Mouse (Mus musculus) c-Kit-positive CD71-negative TER-119-negative erythroid progenitor cells, embryonic 14.5 days (primary cell): Measurements from ENCODE around the gene Smim24.

ENCODE experiments used
- DNase-seq: peaks from one replicate; pipeline ENCODE4 v3.0.0-alpha.2; 2013; ENCODE audit warnings: low read depth

The Smim24 gene

DNA sequence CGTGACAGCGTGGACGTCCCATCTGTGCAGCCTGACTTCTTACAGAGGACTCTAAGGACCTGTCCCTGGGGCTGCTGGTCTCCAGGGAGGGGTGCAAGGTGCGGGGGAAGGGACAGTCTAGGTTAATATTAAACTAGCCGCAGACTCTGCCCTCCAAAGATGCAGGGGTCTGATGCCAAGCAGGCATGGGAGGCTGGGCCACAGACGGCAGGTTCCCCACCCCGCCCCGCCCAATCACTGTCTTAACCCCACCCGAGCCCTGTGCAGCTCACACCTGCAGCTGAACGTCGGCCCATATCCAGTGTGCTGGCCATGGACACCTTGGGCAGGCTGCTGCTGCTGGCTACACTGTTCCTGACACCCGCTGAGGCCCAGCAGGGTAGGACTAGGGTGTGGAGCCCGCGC is at the start of gene Smim24:
TSS of gene Smim24 (plus strand) at position 271 of the 405 bp plus-strand sequence.
- DNase-seq = no peak

DNA sequence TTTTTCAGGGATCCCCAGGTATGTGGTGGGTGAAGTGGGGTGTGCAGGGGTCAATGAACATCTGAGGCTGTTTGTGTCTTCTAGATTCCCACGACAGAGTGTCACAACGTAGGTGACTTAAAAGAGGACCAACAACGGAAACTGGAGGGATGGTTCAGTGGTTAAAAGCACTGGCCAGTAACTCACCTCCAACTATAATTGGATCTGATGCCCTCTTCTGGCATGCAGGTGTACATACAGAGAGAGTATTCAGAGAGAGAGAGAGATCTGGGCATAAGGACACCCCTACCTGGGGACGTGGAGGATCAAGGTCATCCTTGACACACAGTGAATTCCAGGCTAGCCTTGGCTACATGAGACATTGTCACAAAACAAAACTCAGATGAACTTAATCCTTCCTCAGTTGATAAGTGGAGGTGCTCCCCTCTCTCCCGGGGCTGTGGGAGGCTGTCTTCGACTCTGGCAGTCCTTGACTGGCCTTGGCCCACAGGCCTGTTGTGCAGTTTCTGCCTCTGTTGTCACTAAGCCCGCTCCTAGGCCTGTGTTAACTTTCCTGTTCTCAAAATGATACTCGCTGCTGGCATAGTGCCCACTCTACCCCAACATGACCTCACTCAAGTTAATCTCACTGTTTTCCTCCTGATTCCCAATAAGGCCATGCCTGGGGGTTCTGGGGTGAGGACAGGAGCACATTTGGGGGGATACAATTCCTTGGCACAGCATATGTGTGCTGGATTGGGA is 48.3 kb upstream of the Smim24 start:
- no peak for DNase-seq

GRCm38 (mm10) chr10:81345162-81345534 is 47.7 kb upstream of the Smim24 start:
- no peak for DNase-seq

DNA sequence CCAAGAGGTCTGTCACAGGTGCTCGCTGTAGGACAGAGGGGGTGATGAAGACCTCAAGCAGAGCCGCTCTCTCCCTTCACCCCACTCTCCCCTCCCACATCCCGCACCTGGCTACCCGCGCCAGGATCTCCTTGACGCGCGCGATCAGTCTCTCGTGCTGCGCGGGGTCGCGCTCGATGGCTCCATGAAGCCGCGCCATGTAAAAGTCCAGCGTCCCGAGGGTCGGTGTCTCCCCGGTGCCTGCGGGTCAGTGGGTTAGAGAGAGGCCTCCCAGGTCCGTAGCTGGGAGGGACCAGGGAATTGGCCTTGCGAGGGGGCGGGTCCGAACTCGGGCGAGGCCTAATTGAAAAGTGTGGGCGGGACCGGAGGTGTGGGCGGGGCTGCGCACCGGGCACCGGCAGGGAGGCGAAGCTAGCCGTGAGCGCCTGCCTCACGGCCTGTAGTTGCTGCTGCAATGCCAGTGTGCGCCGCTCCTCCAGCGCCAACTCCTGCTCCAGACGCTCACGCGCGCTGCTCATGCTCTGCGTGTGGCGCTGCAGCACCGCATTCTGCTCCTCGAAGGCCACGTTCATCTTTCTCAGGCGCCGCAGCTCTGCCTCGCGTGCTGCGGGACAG is 46.3 kb upstream of the Smim24 start:
- no peak for DNase-seq

GRCm38 (mm10) chr10:81349146-81349545 is 43.7 kb upstream of the Smim24 start:
- no peak for DNase-seq

- DNase-seq = no peak
Measured at GRCm38 (mm10) chr10:81349961-81350350, 42.9 kb upstream of the Smim24 start.

GRCm38 (mm10) chr10:81350351-81351063 is 42.3 kb upstream of the Smim24 start, which contains the start of gene Hmg20b:
Hmg20b (minus strand) TSS chr10:81350480.
- DNase-seq = peak; percentile 97

DNA sequence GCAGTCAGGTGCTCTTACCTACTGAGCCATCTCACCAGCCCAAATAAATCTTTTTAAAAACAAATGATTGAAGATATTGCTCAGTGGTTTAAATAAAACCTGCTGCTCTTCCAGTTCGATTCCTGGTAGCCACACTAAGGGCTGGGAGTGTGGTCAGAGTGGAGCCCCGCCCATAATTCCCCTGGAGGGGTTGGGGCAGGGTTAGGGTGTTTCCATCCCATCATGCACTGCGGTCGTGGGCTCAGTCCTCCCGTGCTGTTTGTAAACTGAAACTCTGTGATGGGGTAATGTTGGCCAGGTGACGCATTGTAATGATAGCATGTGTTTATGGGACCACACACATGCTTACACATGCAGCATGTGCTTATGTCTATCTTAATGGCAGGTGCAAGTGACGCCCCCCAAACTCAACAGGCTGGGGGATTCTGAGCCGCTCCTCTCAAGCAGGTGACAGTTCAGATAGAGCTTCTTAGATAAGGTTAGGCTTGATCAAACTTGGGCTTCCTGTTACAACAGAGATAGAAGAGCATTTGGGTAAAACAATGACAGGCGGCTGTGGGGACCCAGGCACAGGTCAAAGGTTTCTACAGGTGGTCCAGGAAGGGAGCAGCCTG is 41.1 kb upstream of the Smim24 start:
- DNase-seq = no peak

- DNase-seq = no peak
Measured at GRCm38 (mm10) chr10:81354738-81355477, 37.9 kb upstream of the Smim24 start.

- DNase-seq = no peak
Measured at GRCm38 (mm10) chr10:81355533-81355932, 37.3 kb upstream of the Smim24 start.

- no peak for DNase-seq
Measured at GRCm38 (mm10) chr10:81356352-81356990, 36.4 kb upstream of the Smim24 start.

DNA sequence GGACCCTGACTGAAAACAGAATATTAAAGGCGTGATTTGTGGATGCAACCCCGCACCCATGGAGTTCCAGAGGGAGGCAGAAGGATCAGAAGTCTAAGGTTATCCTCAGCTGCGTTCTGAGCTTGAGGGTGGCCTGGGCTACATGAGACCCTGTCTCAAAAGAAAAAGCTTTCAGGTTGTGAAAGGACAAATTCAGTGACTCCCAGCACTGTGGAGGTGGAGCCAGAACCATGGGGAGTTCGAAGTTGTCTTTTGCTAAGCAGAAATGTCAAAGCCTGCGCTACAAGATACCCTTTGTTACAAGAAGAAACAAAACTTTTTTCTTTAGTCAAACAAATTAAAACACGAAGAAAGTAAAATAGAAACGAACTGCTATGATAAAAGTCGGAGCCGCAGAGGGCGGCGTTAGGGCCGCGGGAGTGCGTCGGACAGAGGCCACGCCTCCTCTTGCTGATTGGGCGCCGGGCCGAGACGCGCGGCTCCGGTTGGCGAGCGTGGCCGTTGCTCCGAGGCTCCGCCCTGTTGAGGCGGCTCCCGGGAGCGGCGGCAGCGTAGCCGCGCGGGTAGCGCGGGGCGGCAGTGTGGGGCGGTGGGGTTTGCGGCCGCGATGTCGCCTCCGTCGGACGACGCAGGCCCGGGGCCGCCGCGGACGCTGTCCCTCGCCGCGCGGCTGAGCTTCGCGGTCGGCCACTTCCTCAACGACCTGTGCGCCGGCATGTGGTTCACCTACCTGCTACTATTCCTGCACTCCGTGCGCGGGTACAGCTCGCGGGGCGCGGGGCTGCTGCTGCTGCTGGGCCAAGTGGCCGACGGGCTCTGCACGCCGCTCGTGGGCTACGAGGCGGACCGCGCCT is 35.6 kb upstream of the Smim24 start, which contains the start of gene Mfsd12:
TSS of gene Mfsd12 (plus strand) at position 501 of the 854 bp plus-strand sequence.
- DNase-seq = peak; percentile 81

DNA sequence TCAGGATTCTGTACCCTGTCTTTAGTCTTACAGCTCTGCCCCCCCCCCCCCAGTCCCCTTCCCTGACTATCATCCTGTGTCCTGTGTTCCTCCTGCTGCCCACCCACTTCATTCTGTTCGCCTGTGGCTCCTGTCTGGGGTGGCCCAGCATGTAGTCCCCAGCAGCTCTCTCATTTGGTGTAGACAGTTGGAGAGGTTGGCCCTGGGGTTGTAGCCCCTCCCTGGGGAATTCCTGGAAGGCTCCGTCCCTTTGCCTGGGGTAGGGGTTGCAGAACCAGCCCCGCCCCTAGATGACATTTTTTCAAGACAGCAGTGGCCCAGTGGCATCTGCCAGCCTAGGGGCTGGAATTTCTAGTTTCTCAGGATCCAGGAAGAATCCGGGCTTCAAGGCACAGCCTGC is 34.6 kb upstream of the Smim24 start:
- DNase-seq = no peak

GRCm38 (mm10) chr10:81358841-81359240 is 34.0 kb upstream of the Smim24 start:
- no peak for DNase-seq

GRCm38 (mm10) chr10:81360721-81361120 is 32.1 kb upstream of the Smim24 start:
- no peak for DNase-seq

- no peak for DNase-seq
Measured at GRCm38 (mm10) chr10:81362336-81362949, 30.4 kb upstream of the Smim24 start.

DNA sequence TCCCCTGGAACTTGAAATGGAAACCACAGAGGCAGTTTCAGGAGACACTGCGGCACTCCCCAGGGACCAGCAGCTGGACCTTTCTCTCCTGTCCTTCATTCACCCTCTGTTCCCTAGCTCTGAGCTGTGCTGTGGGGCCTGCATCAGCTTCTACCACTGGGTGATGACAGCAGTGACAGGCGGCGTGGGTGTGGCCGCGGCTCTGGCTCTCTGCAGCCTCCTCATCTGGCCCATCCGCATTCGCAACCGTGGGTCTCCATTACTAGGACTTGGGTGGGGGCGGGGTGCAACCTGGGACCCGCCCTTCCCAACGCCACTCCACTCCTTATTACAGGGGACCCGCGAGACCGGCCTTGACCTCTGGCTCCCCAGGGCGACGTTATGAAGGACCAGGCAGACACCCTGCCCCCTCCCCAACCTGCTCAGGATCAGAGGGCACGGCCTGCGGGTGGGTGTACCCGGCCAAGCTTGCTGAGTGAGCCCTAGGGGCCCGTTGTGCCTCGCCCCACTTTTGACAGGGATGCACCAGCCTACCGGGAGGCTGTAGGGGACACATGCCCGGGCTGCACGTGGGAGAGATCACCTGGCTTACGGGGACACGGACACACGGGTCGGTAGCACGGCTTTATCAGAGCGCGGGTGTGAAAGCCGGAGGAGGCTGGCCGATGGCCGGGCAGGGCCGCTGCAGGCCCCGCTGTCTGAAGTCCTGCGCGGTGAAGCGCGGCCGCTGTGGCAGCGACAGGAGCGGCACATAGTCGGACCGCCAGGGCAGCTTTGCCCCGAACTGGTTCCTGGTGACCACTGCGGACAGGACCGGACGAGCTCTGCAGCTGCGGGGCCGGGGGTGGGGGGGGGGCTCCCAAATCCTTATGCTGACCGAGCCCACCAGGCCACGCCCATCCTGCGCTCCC is 29.2 kb upstream of the Smim24 start:
- no peak for DNase-seq

GRCm38 (mm10) chr10:81364666-81365065 is 28.2 kb upstream of the Smim24 start:
- no peak for DNase-seq

DNA sequence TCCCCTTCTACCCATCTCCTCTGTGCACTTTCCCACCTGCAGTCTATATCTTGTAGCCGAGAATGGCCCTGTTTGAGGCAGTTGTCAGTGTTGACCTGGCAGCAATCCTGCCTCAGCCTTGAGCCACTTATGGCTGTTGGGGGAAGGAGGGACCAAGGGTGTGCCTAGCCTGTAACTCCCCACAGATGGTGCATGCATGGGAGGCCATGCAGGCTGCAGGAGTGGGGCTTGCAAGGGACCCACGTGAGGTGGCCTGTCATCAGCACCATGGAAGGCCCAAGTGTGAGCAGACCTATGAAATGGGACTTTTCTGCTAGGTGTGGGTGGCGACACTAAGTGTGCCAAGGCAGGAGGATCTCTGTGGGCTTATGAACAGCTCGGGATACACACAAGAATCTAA is 27.8 kb upstream of the Smim24 start:
- no peak for DNase-seq
